Mouse (Mus musculus) C2C12 (cell line): ENCODE measurements at regions not wholly inside any gene's neighbourhood (a gene's known extent, or its start where the extent isn't known, plus 50 kb on each side); places are given as distances from the start of the nearest gene placed in this dataset.

Source experiments
- CEBPB ChIP-seq: IDR thresholded peaks from one replicate; pipeline ENCODE4 v1.6.1; 2011; ENCODE audit warnings: low read depth, mild to moderate bottlenecking, control low read depth, moderate library complexity
- CTCF ChIP-seq: IDR thresholded peaks from one replicate; pipeline ENCODE4 v1.5.1; 2011; ENCODE audit not compliant: control insufficient read depth, insufficient read depth, insufficient read length
- MAX ChIP-seq: IDR thresholded peaks from one replicate; pipeline ENCODE4 v1.6.1; 2011; ENCODE audit warnings: mild to moderate bottlenecking, control low read depth
- MYOD1 ChIP-seq: IDR thresholded peaks from one replicate; pipeline ENCODE4 v1.6.1; 2011; ENCODE audit warnings: low read depth; ENCODE audit not compliant: control insufficient read depth, insufficient read length
- USF1 ChIP-seq: IDR thresholded peaks from one replicate; pipeline ENCODE4 v1.6.1; 2011; ENCODE audit warnings: low read depth, mild to moderate bottlenecking, control low read depth, moderate library complexity

- TF ChIP-seq CTCF (no peak), MYOD1 (no peak), CEBPB (no peak), MAX (no peak), USF1 (no peak)
Measured at GRCm38 (mm10) chr9:69691756-69692155, 69.0 kb downstream of the Foxb1 start.
